In genomic region chr4:116040466-116040865, GRCm38 (mm10) we compare ENCODE assay signal across 24 mouse cellular contexts. TPM values are rescaled to one million over a fixed set of nuclear protein-coding genes. Genes with fewer than 3 reads are reported as not detected.
DNase-seq lines count a peak whose midpoint lies in the region; ATAC-seq and TF ChIP-seq lines count a peak whose summit lies in the region.
"Had no signal": no experiment of that assay in that cellular context is flagged by ENCODE, and none has a peak within 500 bp of the region (broad histone marks: within the 10 kb centered on the region; RNA-seq: fewer than 3 reads in every experiment).

No protein-coding gene starts in this region.

- H3K36me3 ChIP-seq in liver, adult 2 months (ENCODE audit: control insufficient read depth, insufficient read depth, low read length): peaks cover 12% of the 10 kb centered on the region
- 0 out of 2 replicates have a peak, but pooled peaks cover 2% of the 10 kb centered on the region for H3K36me3 ChIP-seq in liver, embryonic 11.5 days (ENCODE audit: control insufficient read depth, insufficient read depth, low read length)
- peaks cover 3% of the 10 kb centered on the region; the same call in 1 of the 2 replicates for H3K36me3 ChIP-seq in liver, embryonic 16.5 days (ENCODE audit: control insufficient read depth, insufficient read depth)

- WGBS in liver, adult 2 months: 34% methylated on average over 2 of the region's 2 CpGs
- WGBS in liver, embryonic 11.5 days: 85% methylated on average over 2 of the region's 2 CpGs
- WGBS in liver, embryonic 16.5 days (ENCODE audit: insufficient replicate concordance): 65% methylated on average over 2 of the region's 2 CpGs

- H3K79me2 ChIP-seq in liver, adult 2 months (ENCODE audit: control insufficient read depth, insufficient read depth, low read length): no peaks in the 10 kb centered on the region

- no peak overlapping the region for H3K9ac ChIP-seq in liver, adult 2 months (ENCODE audit: low read depth, low read length)
- H3K9ac ChIP-seq in liver, embryonic 11.5 days (ENCODE audit: low read depth, low read length): no peak overlapping the region
- no peak overlapping the region for H3K9ac ChIP-seq in liver, embryonic 16.5 days (ENCODE audit: low read depth, low read length)
- H3K9ac ChIP-seq: forebrain, embryonic 13.5 days; lung, embryonic 15.5 days; neural tube, embryonic 12.5 days had no signal

- peak; percentile 28 for DNase-seq in kidney, adult 11 months
- no peak for DNase-seq in kidney, postnatal 4 days
- DNase-seq in liver, adult 2 months (ENCODE audit: extremely low read depth, low read depth, low spot score): peak; percentile 88
- DNase-seq in liver, embryonic 11.5 days (ENCODE audit: low spot score): no peak
- no peak for DNase-seq in neural tube, embryonic 10.5 days (ENCODE audit: extremely low spot score, low spot score)
- no peak for DNase-seq in lung, postnatal 14 days
- DNase-seq: adrenal gland, adult 2 months; adrenal gland, postnatal 36 days; cerebellum, adult 8-10 months; cerebellum, postnatal 36 days; gastrocnemius, postnatal 10 days; layer of hippocampus, postnatal 36 days; left cerebral cortex, postnatal 4 days; lung, postnatal 36 days; right cerebral cortex, adult 18-20 months had no signal

- H3K27ac ChIP-seq in liver, adult 2 months (replicated peaks; ENCODE audit: insufficient read depth, low read depth, low read length): peak overlapping the region; percentile 95
- H3K27ac ChIP-seq in liver, embryonic 11.5 days (ENCODE audit: low read depth, low read length): no peak overlapping the region
- peak overlapping the region; percentile 57 for H3K27ac ChIP-seq in liver, embryonic 16.5 days (ENCODE audit: low read length)
- H3K27ac ChIP-seq: forebrain, embryonic 13.5 days; lung, embryonic 15.5 days; neural tube, embryonic 12.5 days had no signal

- H3K9me3 ChIP-seq in liver, embryonic 11.5 days (ENCODE audit: control insufficient read depth, low read length): no peaks in the 10 kb centered on the region
- no peaks in the 10 kb centered on the region for H3K9me3 ChIP-seq in liver, embryonic 16.5 days (replicated peaks; ENCODE audit: control insufficient read depth, low read length)
- H3K9me3 ChIP-seq: forebrain, embryonic 13.5 days; lung, embryonic 15.5 days; neural tube, embryonic 12.5 days had no signal

- TF ChIP-seq CTCF in liver, adult 2 months (IDR thresholded peaks at IDR 0.05; ENCODE audit: low read depth, low read length): no peak

- peaks cover 11% of the 10 kb centered on the region for H3K4me1 ChIP-seq in liver, adult 2 months (ENCODE audit: control insufficient read depth, insufficient read depth, low read length)
- H3K4me1 ChIP-seq in liver, embryonic 11.5 days (replicated peaks; ENCODE audit: control insufficient read depth, insufficient read depth, low read length): no peaks in the 10 kb centered on the region
- H3K4me1 ChIP-seq in liver, embryonic 16.5 days (ENCODE audit: control insufficient read depth, low read depth, low read length): no peaks in the 10 kb centered on the region
- H3K4me1 ChIP-seq: forebrain, embryonic 13.5 days; lung, embryonic 15.5 days; neural tube, embryonic 12.5 days had no signal

- TF ChIP-seq POLR2A in liver, adult 2 months (IDR thresholded peaks at IDR 0.05; ENCODE audit: extremely low read depth, insufficient read depth, low read length): no peak

- H3K4me3 ChIP-seq in liver, adult 2 months (ENCODE audit: insufficient read depth, low read depth, low read length): no peak overlapping the region
- H3K4me3 ChIP-seq in liver, embryonic 11.5 days (ENCODE audit: low read depth, low read length): no peak overlapping the region
- H3K4me3 ChIP-seq in liver, embryonic 16.5 days (ENCODE audit: low read depth, low read length): no peak overlapping the region
- H3K4me3 ChIP-seq: forebrain, embryonic 13.5 days; lung, embryonic 15.5 days; neural tube, embryonic 12.5 days had no signal

- H3K27me3 ChIP-seq in liver, adult 2 months (ENCODE audit: control insufficient read depth, insufficient read depth, low read length): no peaks in the 10 kb centered on the region
- H3K27me3 ChIP-seq in liver, embryonic 11.5 days (replicated peaks; ENCODE audit: control insufficient read depth, insufficient read depth, low read length): no peaks in the 10 kb centered on the region
- H3K27me3 ChIP-seq in liver, embryonic 16.5 days (ENCODE audit: control insufficient read depth, insufficient read depth, low read depth, low read length): no peaks in the 10 kb centered on the region
- H3K27me3 ChIP-seq: CH12.LX; forebrain, embryonic 13.5 days; lung, embryonic 15.5 days; neural tube, embryonic 12.5 days had no signal

- no peak overlapping the region for H3K4me2 ChIP-seq in liver, embryonic 11.5 days
- no peak overlapping the region for H3K4me2 ChIP-seq in liver, embryonic 16.5 days (ENCODE audit: low read depth, low read length)
- H3K4me2 ChIP-seq: forebrain, embryonic 13.5 days; lung, embryonic 15.5 days; midbrain, embryonic 11.5 days; neural tube, embryonic 12.5 days had no signal

- no peak for ATAC-seq in liver, embryonic 11.5 days (replicated peaks; ENCODE audit: low FRiP score)
- ATAC-seq in liver, embryonic 16.5 days (ENCODE audit: low read depth): peak; percentile 82
- ATAC-seq: activated CD4-positive, CD25-positive, alpha-beta regulatory T cell, adult 4 months; forebrain, embryonic 13.5 days; hindbrain, embryonic 16.5 days; midbrain, embryonic 16.5 days had no signal

RNA-seq across cellular contexts. Expression of gene Nsun4, which starts 13.2 kb away (rescaled TPM):
- total RNA-seq in liver, adult 2 months (2014; rRNA removed): 14.5 and 15.0 TPM in 2 replicates
- 8.9 and 11.8 TPM in 2 replicates for polyA plus RNA-seq in liver, adult 2 months (2012; rRNA removed)
- 17.8 and 19.5 TPM in 2 replicates for polyA plus RNA-seq in liver, embryonic 11.5 days (2014; fragmentation: Nextera tagmentation; extraction: Ambion mirVana)
- 8.6 and 8.9 TPM in 2 replicates for polyA plus RNA-seq in liver, embryonic 16.5 days (2015; fragmentation: Nextera tagmentation; extraction: Ambion mirVana)

RNA-seq across cellular contexts. Expression of gene Faah, which starts 22.7 kb away (rescaled TPM):
- total RNA-seq in liver, adult 2 months (2014; rRNA removed): 55.9 and 71.4 TPM in 2 replicates
- 120 and 125 TPM in 2 replicates for polyA plus RNA-seq in liver, adult 2 months (2012; rRNA removed)
- 3.9 and 4.7 TPM in 2 replicates for polyA plus RNA-seq in liver, embryonic 11.5 days (2014; fragmentation: Nextera tagmentation; extraction: Ambion mirVana)
- 12.2 and 14.5 TPM in 2 replicates for polyA plus RNA-seq in liver, embryonic 16.5 days (2015; fragmentation: Nextera tagmentation; extraction: Ambion mirVana)

RNA-seq across cellular contexts. Expression of gene Uqcrh, which starts 34.4 kb away (rescaled TPM):
- total RNA-seq in liver, adult 2 months (2014; rRNA removed): 528 and 609 TPM in 2 replicates
- polyA plus RNA-seq in liver, adult 2 months (2012; rRNA removed): 158 and 193 TPM in 2 replicates
- 483 and 529 TPM in 2 replicates for polyA plus RNA-seq in liver, embryonic 11.5 days (2014; fragmentation: Nextera tagmentation; extraction: Ambion mirVana)
- 296 and 326 TPM in 2 replicates for polyA plus RNA-seq in liver, embryonic 16.5 days (2015; fragmentation: Nextera tagmentation; extraction: Ambion mirVana)

RNA-seq across cellular contexts. Expression of gene Lrrc41, which starts 34.6 kb away (rescaled TPM):
- total RNA-seq in liver, adult 2 months (2014; rRNA removed): 18.5 and 25.2 TPM in 2 replicates
- polyA plus RNA-seq in liver, adult 2 months (2012; rRNA removed): 36.5 and 45.8 TPM in 2 replicates
- polyA plus RNA-seq in liver, embryonic 11.5 days (2014; fragmentation: Nextera tagmentation; extraction: Ambion mirVana): 67.6 and 70.8 TPM in 2 replicates
- polyA plus RNA-seq in liver, embryonic 16.5 days (2015; fragmentation: Nextera tagmentation; extraction: Ambion mirVana): 24.3 and 26.1 TPM in 2 replicates

Comparison
In these comparisons a context has a peak if more than half of its experiments do, and no peak if none do; other contexts are left out.
1. DNase-seq: peak in kidney, adult 11 months (single experiment) and liver, adult 2 months (single experiment); none in kidney, postnatal 4 days (0 of 2), liver, embryonic 11.5 days (single experiment), neural tube, embryonic 10.5 days (single experiment) and lung, postnatal 14 days (single experiment).